ENCODE assay signal across 12 mouse cellular contexts in genomic region chr2:38525034-38525433, GRCm38 (mm10).
"Had no signal": no experiment of that assay in that cellular context is flagged by ENCODE, and none has a peak within 500 bp of the region (broad histone marks: within the 10 kb centered on the region; RNA-seq: fewer than 3 reads in every experiment).

No protein-coding gene starts in this region.

- H3K4me3 ChIP-seq: limb, embryonic 15.5 days; midbrain, embryonic 12.5 days had no signal

- H3K36me3 ChIP-seq: limb, embryonic 15.5 days had no signal

- ATAC-seq: midbrain, embryonic 16.5 days had no signal

- H3K27me3 ChIP-seq: limb, embryonic 15.5 days; midbrain, embryonic 12.5 days had no signal

- H3K4me2 ChIP-seq: limb, embryonic 15.5 days; midbrain, embryonic 12.5 days had no signal

- H3K27ac ChIP-seq: kidney, postnatal 0 days; limb, embryonic 15.5 days; midbrain, embryonic 12.5 days had no signal

- H3K9me3 ChIP-seq: limb, embryonic 15.5 days; midbrain, embryonic 12.5 days had no signal

- DNase-seq: kidney, adult 9 months; kidney, postnatal 36 days; layer of hippocampus, adult 9-11 months; layer of hippocampus, postnatal 36 days; lung, adult 18-20 months; right cerebral cortex, adult 18-20 months; right cerebral cortex, postnatal 25 days; thymus, postnatal 4 days had no signal

- H3K9ac ChIP-seq: limb, embryonic 15.5 days; midbrain, embryonic 12.5 days had no signal
